Mouse (Mus musculus) neural tube, embryonic 13.5 days (tissue): Measurements from ENCODE around the gene Med29. TPM values are rescaled to one million over a fixed set of nuclear protein-coding genes. Genes with fewer than 3 reads are reported as not detected.

ENCODE experiments used
- ATAC-seq: fragments of 200-750 bp; cut with Nextera tagmentation; 2 replicates; pipeline ENCODE4 v1.8.0; 2017; ENCODE audit warnings: low read depth, mild to moderate bottlenecking, moderate TSS enrichment, moderate library complexity
- H3K27ac ChIP-seq: fragments of 300-500 bp; sonication (generic); replicated peaks from 2 replicates; pipeline ENCODE4 v1.5.1; 2015; ENCODE audit warnings: moderate library complexity, mild to moderate bottlenecking, inconsistent platforms
- H3K27me3 ChIP-seq: fragments of 300-500 bp; sonication (generic); 2 replicates; pipeline ENCODE4 v1.6.1; 2015; ENCODE audit warnings: mild to moderate bottlenecking, inconsistent platforms
- H3K36me3 ChIP-seq: fragments of 300-500 bp; sonication (generic); 2 replicates; pipeline ENCODE4 v1.6.1; 2015; ENCODE audit warnings: mild to moderate bottlenecking, inconsistent platforms
- H3K4me1 ChIP-seq: fragments of 300-500 bp; sonication (generic); replicated peaks from 2 replicates; pipeline ENCODE4 v1.6.1; 2015; ENCODE audit warnings: inconsistent platforms
- H3K4me2 ChIP-seq: fragments of 300-500 bp; sonication (generic); 2 replicates; pipeline ENCODE4 v1.6.1; 2015; ENCODE audit warnings: inconsistent platforms, mild to moderate bottlenecking, moderate library complexity
- H3K4me3 ChIP-seq: fragments of 300-500 bp; sonication (generic); 2 replicates; pipeline ENCODE4 v1.5.1; 2015; ENCODE audit warnings: mild to moderate bottlenecking, inconsistent platforms
- H3K9ac ChIP-seq: fragments of 300-500 bp; sonication (generic); 2 replicates; pipeline ENCODE4 v1.6.1; 2015; ENCODE audit warnings: moderate library complexity, mild to moderate bottlenecking, inconsistent platforms
- H3K9me3 ChIP-seq: fragments of 300-500 bp; sonication (generic); 2 replicates; pipeline ENCODE4 v1.6.1; 2016; ENCODE audit warnings: inconsistent platforms
- WGBS: fragments of 180-500 bp; shearing (Covaris S2); methylation state at CpG from one replicate; pipeline ENCODE4 v1.1.7; 2015; 5-methylcytosine and 5-hydroxymethylcytosine counted together
- polyA plus RNA-seq: library from polyadenylated mRNA; unstranded; fragments of >200 nt; fragmentation: Nextera tagmentation; extraction: Ambion mirVana; gene quantifications from 2 replicates; pipeline ENCODE4 v1.2.1, GENCODE M21; 2015

Med29 gene
- polyA plus RNA-seq, 1 experiment from 2014 or later: 45.4 TPM

GRCm38 (mm10) chr7:28380237-28381016 lies 12.1 kb downstream of the Med29 start, which contains the start of gene Zfp36:
TSS of gene Zfp36 (minus strand) at chr7:28380253.
- Histone ChIP-seq H3K27ac (peak within 1 kb of the TSS; percentile 84), H3K4me3 (peak within 1 kb of the TSS; percentile 54), H3K27me3 (peaks cover 4% of the 10 kb centered on the region; the same call in 1 of the 2 replicates), H3K4me2 (peak within 1 kb of the TSS; percentile 74), H3K9ac (peak within 1 kb of the TSS; percentile 82), H3K36me3 (peaks cover 3% of the 10 kb centered on the region), H3K4me1 (peaks cover 71% of the 10 kb centered on the region), H3K9me3 (no peaks in the 10 kb centered on the region)
- 58% methylated on average over 17 of the region's 17 CpGs for WGBS
- no peak for ATAC-seq

- H3K9ac ChIP-seq: peak overlapping the region; percentile 82
- no peaks in the 10 kb centered on the region for H3K9me3 ChIP-seq
- 1% methylated on average over 53 of the region's 53 CpGs for WGBS
- H3K4me1 ChIP-seq: peaks cover 79% of the 10 kb centered on the region
- H3K4me3 ChIP-seq: peak overlapping the region; percentile 54
- H3K4me2 ChIP-seq: peak overlapping the region; percentile 74
- H3K36me3 ChIP-seq: no peaks in the 10 kb centered on the region
- peaks cover 4% of the 10 kb centered on the region; the same call in 1 of the 2 replicates for H3K27me3 ChIP-seq
- ATAC-seq: peak; percentile 34; the same call in 1 of the 2 replicates
- H3K27ac ChIP-seq: peak overlapping the region; percentile 84
These were observed 13.5 kb downstream of the Med29 start for GRCm38 (mm10) chr7:28378769-28379651.

GRCm38 (mm10) chr7:28378066-28378690 lies 14.3 kb downstream of the Med29 start:
- H3K27ac ChIP-seq: peak overlapping the region; percentile 84
- H3K4me3 ChIP-seq: peak overlapping the region; percentile 54
- ATAC-seq: no peak
- H3K4me1 ChIP-seq: peaks cover 84% of the 10 kb centered on the region
- H3K4me2 ChIP-seq: peak overlapping the region; percentile 74
- WGBS: 42% methylated on average over 32 of the region's 32 CpGs
- H3K36me3 ChIP-seq: no peaks in the 10 kb centered on the region
- H3K9ac ChIP-seq: peak overlapping the region; percentile 82
- H3K27me3 ChIP-seq: peaks cover 4% of the 10 kb centered on the region; the same call in 1 of the 2 replicates
- H3K9me3 ChIP-seq: no peaks in the 10 kb centered on the region

GRCm38 (mm10) chr7:28377190-28378065 lies 15.1 kb downstream of the Med29 start:
- Histone ChIP-seq H3K36me3 (no peaks in the 10 kb centered on the region), H3K9ac (peak overlapping the region; percentile 82), H3K4me2 (peak overlapping the region; percentile 74), H3K4me1 (peaks cover 77% of the 10 kb centered on the region), H3K27me3 (peaks cover 4% of the 10 kb centered on the region; the same call in 1 of the 2 replicates), H3K27ac (peak overlapping the region; percentile 5; the same call in 1 of the 2 replicates), H3K4me3 (peak overlapping the region; percentile 54), H3K9me3 (no peaks in the 10 kb centered on the region)
- WGBS: 76% methylated on average over 18 of the region's 18 CpGs
- ATAC-seq: no peak

GRCm38 (mm10) chr7:28376011-28376771 lies 16.3 kb downstream of the Med29 start:
- Histone ChIP-seq H3K9ac (peak overlapping the region; percentile 70), H3K4me2 (peak overlapping the region; percentile 74), H3K36me3 (no peaks in the 10 kb centered on the region), H3K27ac (peak overlapping the region; percentile 90), H3K9me3 (no peaks in the 10 kb centered on the region), H3K27me3 (peaks cover 4% of the 10 kb centered on the region; the same call in 1 of the 2 replicates), H3K4me3 (peak overlapping the region; percentile 54), H3K4me1 (peaks cover 69% of the 10 kb centered on the region)
- WGBS: 5% methylated on average over 30 of the region's 30 CpGs
- no peak for ATAC-seq

- Histone ChIP-seq H3K4me1 (peaks cover 69% of the 10 kb centered on the region), H3K9ac (peak overlapping the region; percentile 70)
These were observed 17.2 kb downstream of the Med29 start for GRCm38 (mm10) chr7:28375176-28375921.

GRCm38 (mm10) chr7:28374647-28375046 lies 17.9 kb downstream of the Med29 start:
- H3K36me3 ChIP-seq: peaks cover 6% of the 10 kb centered on the region; the same call in 1 of the 2 replicates
- ATAC-seq: no peak
- no peak overlapping the region for H3K4me3 ChIP-seq
- H3K9ac ChIP-seq: no peak overlapping the region
- H3K4me2 ChIP-seq: peak overlapping the region; percentile 74
- H3K27ac ChIP-seq: peak overlapping the region; percentile 90; the same call in 1 of the 2 replicates
- no peaks in the 10 kb centered on the region for H3K9me3 ChIP-seq
- H3K4me1 ChIP-seq: peaks cover 74% of the 10 kb centered on the region
- H3K27me3 ChIP-seq: no peaks in the 10 kb centered on the region
- WGBS: 84% methylated on average over 10 of the region's 10 CpGs

More at GRCm38 (mm10) chr7:28375176-28375921, 17.2 kb downstream of the Med29 start:
- Histone ChIP-seq H3K4me3 (peak overlapping the region; percentile 54), H3K36me3 (no peaks in the 10 kb centered on the region), H3K4me2 (peak overlapping the region; percentile 74), H3K27me3 (peaks cover under 1% of the 10 kb centered on the region; the same call in 1 of the 2 replicates), H3K9me3 (no peaks in the 10 kb centered on the region), H3K27ac (peak overlapping the region; percentile 90)
- ATAC-seq: peak; percentile 25
- WGBS: 1% methylated on average over 36 of the region's 36 CpGs

- 82% methylated on average over 7 of the region's 7 CpGs for WGBS
- Histone ChIP-seq H3K4me3 (no peak overlapping the region), H3K4me1 (peaks cover 72% of the 10 kb centered on the region), H3K27me3 (no peaks in the 10 kb centered on the region), H3K9me3 (no peaks in the 10 kb centered on the region), H3K27ac (peak overlapping the region; percentile 49; the same call in 1 of the 2 replicates), H3K4me2 (no peak overlapping the region), H3K9ac (no peak overlapping the region), H3K36me3 (peaks cover 8% of the 10 kb centered on the region; the same call in 1 of the 2 replicates)
- ATAC-seq: no peak
These were observed 18.5 kb downstream of the Med29 start for GRCm38 (mm10) chr7:28373891-28374495.

- Histone ChIP-seq H3K4me3 (peak overlapping the region; percentile 64), H3K36me3 (peaks cover 16% of the 10 kb centered on the region), H3K4me1 (peaks cover 67% of the 10 kb centered on the region), H3K27ac (peak overlapping the region; percentile 91), H3K4me2 (peak overlapping the region; percentile 78), H3K9ac (peak overlapping the region; percentile 35; the same call in 1 of the 2 replicates), H3K9me3 (no peaks in the 10 kb centered on the region), H3K27me3 (no peaks in the 10 kb centered on the region)
- ATAC-seq: peak; percentile 1
- under 1% methylated on average over 9 of the region's 9 CpGs for whole genome bisulfite sequencing
These were observed 19.4 kb downstream of the Med29 start for GRCm38 (mm10) chr7:28373131-28373581.
